Mouse (Mus musculus): Measurements from ENCODE around the gene Mif4gd.

DNA sequence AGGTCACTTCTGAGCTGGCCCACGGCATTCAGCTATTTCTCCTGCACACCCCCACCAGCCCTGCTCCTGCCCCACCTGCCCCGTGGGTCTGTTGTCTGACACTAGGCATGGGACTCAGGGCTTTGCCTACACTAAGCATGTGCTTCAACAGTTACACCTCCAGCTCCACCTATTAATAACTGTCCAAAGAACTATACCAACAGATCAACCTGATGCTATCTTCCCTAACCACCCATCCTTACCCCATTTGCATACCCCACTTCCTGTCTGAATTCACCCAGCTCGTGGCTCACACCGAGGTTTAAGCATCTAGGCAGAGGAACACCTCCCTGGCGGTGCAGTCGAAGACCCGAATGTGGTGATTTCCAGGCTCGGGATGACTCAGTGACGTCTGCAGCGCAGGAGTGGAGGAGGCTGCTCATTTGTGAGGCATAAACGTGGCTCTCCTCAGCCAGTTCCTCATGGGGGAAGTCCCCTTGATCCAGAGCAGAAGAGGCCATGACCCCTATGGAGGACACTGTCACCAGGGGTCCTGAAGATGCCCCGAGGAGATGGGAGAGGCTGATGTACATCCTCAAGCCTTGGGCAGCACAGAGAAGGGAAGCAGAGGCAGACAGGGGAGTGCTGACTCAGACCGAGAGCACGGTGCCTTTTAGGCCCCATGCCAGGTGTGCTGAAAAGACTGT, 28.4 kb upstream of the Mif4gd start:
- TF ChIP-seq GATA1 (IDR thresholded peaks at IDR 0.05; ENCODE audit: borderline replicate concordance, low read length) (no peak), CTCF (IDR thresholded peaks at IDR 0.05; ENCODE audit: low read depth, low read length) (no peak)

Data from G1E (cell line).